Comparison of ENCODE assay signal across 18 mouse cellular contexts in genomic region chr3:61392881-61393280, GRCm38 (mm10). TPM values are rescaled to one million over a fixed set of nuclear protein-coding genes. Genes with fewer than 3 reads are reported as not detected.
DNase-seq lines count a peak whose midpoint lies in the region; ATAC-seq and TF ChIP-seq lines count a peak whose summit lies in the region.
"Had no signal": no experiment of that assay in that cellular context is flagged by ENCODE, and none has a peak within 500 bp of the region (broad histone marks: within the 10 kb centered on the region; RNA-seq: fewer than 3 reads in every experiment).

No protein-coding gene starts in this region.

- no peak for TF ChIP-seq CTCF in MEL (IDR thresholded peaks at IDR 0.05 in 2 of 3, conservative IDR thresholded peaks at IDR 0.05 in 1 of 3; ENCODE audit: control insufficient read depth in 1 of 3, insufficient read depth in 1 of 3, low read depth in 2 of 3, low read length in 3 of 3, poor library complexity in 1 of 3, severe bottlenecking in 1 of 3)

- peak; percentile 81 to 82 for TF ChIP-seq EP300 in MEL (IDR thresholded peaks at IDR 0.05; ENCODE audit: low read depth in 1 of 2, low read length in 2 of 2)

- TF ChIP-seq RAD21 in MEL (IDR thresholded peaks at IDR 0.05; ENCODE audit: low read depth, low read length) = no peak

- DNase-seq in MEL (ENCODE audit: low read depth, low spot score) = peak; percentile 79
- peak; percentile 37 for DNase-seq in c-Kit-positive CD71-positive TER-119-positive erythroid progenitor cells, embryonic 14.5 days (ENCODE audit: low spot score)
- DNase-seq in liver, embryonic 13.5 days = peak; percentile 53
- DNase-seq in urinary bladder, postnatal 36 days (ENCODE audit: low spot score in 2 of 2) = no peak
- DNase-seq in cerebellum, adult 9-10 months = no peak
- DNase-seq: adrenal gland, adult 8-10 months; cerebellum, postnatal 10 days; heart, adult 18-20 months; kidney, adult 9 months; lung, postnatal 14 days had no signal

- no peak overlapping the region for H3K4me2 ChIP-seq in liver, embryonic 13.5 days
- H3K4me2 ChIP-seq: forebrain, embryonic 15.5 days; limb, embryonic 15.5 days; midbrain, embryonic 13.5 days had no signal

- no peaks in the 10 kb centered on the region for H3K27me3 ChIP-seq in MEL (ENCODE audit: control insufficient read depth in 1 of 2, insufficient read depth in 2 of 2, low read length in 2 of 2)
- no peaks in the 10 kb centered on the region for H3K27me3 ChIP-seq in liver, embryonic 13.5 days
- H3K27me3 ChIP-seq: forebrain, embryonic 15.5 days; limb, embryonic 15.5 days; midbrain, embryonic 13.5 days had no signal

- H3K9me3 ChIP-seq in MEL (replicated peaks; ENCODE audit: insufficient read depth, low read length) = no peaks in the 10 kb centered on the region
- H3K9me3 ChIP-seq in liver, embryonic 13.5 days (replicated peaks) = no peaks in the 10 kb centered on the region
- H3K9me3 ChIP-seq: forebrain, embryonic 15.5 days; limb, embryonic 15.5 days; midbrain, embryonic 13.5 days had no signal

- no peaks in the 10 kb centered on the region for H3K79me2 ChIP-seq in MEL (ENCODE audit: control insufficient read depth, insufficient read depth, low read length, poor library complexity)

- TF ChIP-seq POLR2A in MEL (IDR thresholded peaks at IDR 0.05; ENCODE audit: control insufficient read depth in 1 of 2, insufficient read depth in 1 of 2, low read depth in 1 of 2, low read length in 2 of 2, poor library complexity in 1 of 2) = no peak

- peaks cover 0 to 26% of the 10 kb centered on the region in 2 experiments; a peak in 2 of 4 replicates for H3K36me3 ChIP-seq in MEL (ENCODE audit: control insufficient read depth in 1 of 2, insufficient read depth in 2 of 2, low read length in 2 of 2)
- H3K36me3 ChIP-seq in liver, embryonic 13.5 days = no peaks in the 10 kb centered on the region
- H3K36me3 ChIP-seq: forebrain, embryonic 15.5 days; limb, embryonic 15.5 days; midbrain, embryonic 13.5 days had no signal

- WGBS in liver, embryonic 13.5 days (ENCODE audit: insufficient replicate concordance) = 28% methylated on average over 1 of the region's 1 CpGs

- peak; percentile 100 for ATAC-seq in liver, embryonic 13.5 days (ENCODE audit: low read depth)
- ATAC-seq in megakaryocyte progenitor cell, adult 5-6 weeks (replicated peaks; ENCODE audit: poor library complexity) = peak; percentile 89
- ATAC-seq in activated CD4-positive, CD25-positive, alpha-beta regulatory T cell, adult 4 months = no peak
- ATAC-seq: CD4-positive, CD25-positive, alpha-beta regulatory T cell, adult 4 months; forebrain, embryonic 15.5 days; midbrain, embryonic 13.5 days had no signal

- H3K9ac ChIP-seq in MEL (ENCODE audit: control insufficient read depth, low read depth, low read length, poor library complexity, severe bottlenecking) = peak overlapping the region; percentile 52
- H3K9ac ChIP-seq in liver, embryonic 13.5 days = no peak overlapping the region
- H3K9ac ChIP-seq: forebrain, embryonic 15.5 days; limb, embryonic 15.5 days; midbrain, embryonic 13.5 days had no signal

- peak overlapping the region; percentile 46 for H3K27ac ChIP-seq in MEL (ENCODE audit: control insufficient read depth, low read depth, low read length)
- no peak overlapping the region for H3K27ac ChIP-seq in liver, embryonic 13.5 days
- H3K27ac ChIP-seq: forebrain, embryonic 15.5 days; limb, embryonic 15.5 days; midbrain, embryonic 13.5 days had no signal

- peaks cover 18 to 34% of the 10 kb centered on the region in 2 experiments for H3K4me1 ChIP-seq in MEL (ENCODE audit: control insufficient read depth in 1 of 2, insufficient read depth in 2 of 2, low read length in 2 of 2)
- H3K4me1 ChIP-seq in liver, embryonic 13.5 days (replicated peaks) = peaks cover 14% of the 10 kb centered on the region
- H3K4me1 ChIP-seq: forebrain, embryonic 15.5 days; limb, embryonic 15.5 days had no signal

- peak overlapping the region; percentile 19 to 56; a peak in 2 of 4 replicates for H3K4me3 ChIP-seq in MEL (ENCODE audit: control insufficient read depth in 1 of 2, insufficient read depth in 1 of 2, low read depth in 2 of 2, low read length in 2 of 2)
- H3K4me3 ChIP-seq in liver, embryonic 13.5 days (replicated peaks) = no peak overlapping the region
- H3K4me3 ChIP-seq: forebrain, embryonic 15.5 days; limb, embryonic 15.5 days; midbrain, embryonic 13.5 days had no signal

TF ChIP-seq in MEL, 35 proteins besides CTCF, POLR2A, EP300 and RAD21:
- TF ChIP-seq HCFC1 (IDR thresholded peaks at IDR 0.05; ENCODE audit: low read depth, low read length) (no peak; the same call in 1 of the 2 replicates), ZC3H11A (IDR thresholded peaks at IDR 0.05; ENCODE audit: low read depth, low read length) (no peak), SIN3A (IDR thresholded peaks at IDR 0.05; ENCODE audit: low read length) (no peak; the same call in 1 of the 2 replicates), MEF2A (IDR thresholded peaks at IDR 0.05; ENCODE audit: extremely low read depth, insufficient replicate concordance, low read depth, low read length, poor library complexity, severe bottlenecking) (no peak), GABPA (IDR thresholded peaks at IDR 0.05; ENCODE audit: low read depth, low read length) (no peak), UBTF (IDR thresholded peaks at IDR 0.05; ENCODE audit: borderline replicate concordance, insufficient read depth, low read depth, low read length) (no peak), CHD2 (IDR thresholded peaks at IDR 0.05; ENCODE audit: low read length) (no peak), POLR2AphosphoS5 (IDR thresholded peaks at IDR 0.05; ENCODE audit: borderline replicate concordance, low read depth, low read length) (no peak), CHD1 (IDR thresholded peaks at IDR 0.05; ENCODE audit: low read depth, low read length) (no peak), NRF1 (IDR thresholded peaks at IDR 0.05; ENCODE audit: insufficient read depth, low read depth, low read length, poor library complexity, severe bottlenecking) (no peak), SMC3 (IDR thresholded peaks at IDR 0.05; ENCODE audit: low read depth, low read length) (no peak), POLR2AphosphoS2 (IDR thresholded peaks at IDR 0.05; ENCODE audit: low read length) (no peak), ETS1 (IDR thresholded peaks at IDR 0.05; ENCODE audit: low read depth, low read length) (peak; percentile 70), MAX (IDR thresholded peaks at IDR 0.05; ENCODE audit: low read length) (no peak), NELFE (IDR thresholded peaks at IDR 0.05; ENCODE audit: low read depth, low read length) (no peak), KAT2A (conservative IDR thresholded peaks at IDR 0.05; ENCODE audit: low read depth, low read length) (no peak), USF2 (IDR thresholded peaks at IDR 0.05; ENCODE audit: borderline replicate concordance in 1 of 2, insufficient read depth in 1 of 2, low read depth in 1 of 2, low read length in 2 of 2) (no peak), JUND (IDR thresholded peaks at IDR 0.05; ENCODE audit: low read depth, low read length) (no peak), ZKSCAN1 (IDR thresholded peaks at IDR 0.05; ENCODE audit: low read depth, low read length) (no peak), TBP (IDR thresholded peaks at IDR 0.05; ENCODE audit: low read depth, low read length) (no peak), USF1 (IDR thresholded peaks at IDR 0.05; ENCODE audit: low read depth, low read length) (no peak), MYB (IDR thresholded peaks at IDR 0.05; ENCODE audit: low read depth, low read length) (no peak), ZMIZ1 (IDR thresholded peaks at IDR 0.05; ENCODE audit: low read depth, low read length) (no peak), MYC (IDR thresholded peaks at IDR 0.05; ENCODE audit: low read depth, low read length) (no peak), TCF12 (IDR thresholded peaks at IDR 0.05; ENCODE audit: low read depth, low read length) (peak; percentile 79), MXI1 (IDR thresholded peaks at IDR 0.05; ENCODE audit: low read depth, low read length) (no peak), GATA1 (IDR thresholded peaks at IDR 0.05; ENCODE audit: low read depth, low read length) (peak; percentile 85), TAL1 (IDR thresholded peaks at IDR 0.05; ENCODE audit: low read length) (peak; percentile 64), RCOR1 (IDR thresholded peaks at IDR 0.05; ENCODE audit: low read depth, low read length) (peak; percentile 45; the same call in 1 of the 2 replicates), MAZ (IDR thresholded peaks at IDR 0.05; ENCODE audit: low read depth, low read length) (no peak), ZNF384 (IDR thresholded peaks at IDR 0.05; ENCODE audit: low read depth, low read length) (peak; percentile 86), BHLHE40 (IDR thresholded peaks at IDR 0.05; ENCODE audit: borderline replicate concordance, low read depth, low read length) (0 out of 2 replicates have a peak, but pooled peaks have one; percentile 16), MAFK (IDR thresholded peaks at IDR 0.05; ENCODE audit: borderline replicate concordance, low read depth, low read length) (no peak), ELF1 (IDR thresholded peaks at IDR 0.05; ENCODE audit: low read depth, low read length) (no peak), E2F4 (IDR thresholded peaks at IDR 0.05; ENCODE audit: borderline replicate concordance, low read depth, low read length) (no peak)

RNA-seq across cellular contexts. Expression of gene B430305J03Rik, which starts 27.1 kb away (rescaled TPM):
- 0.82 and 1.2 TPM in 2 replicates for total RNA-seq in MEL (2012; rRNA removed)
- polyA plus RNA-seq in MEL (2012; ENCODE audit: insufficient read depth in 1 of 2, insufficient read length in 2 of 2, low read depth in 1 of 2, low replicate concordance in 2 of 2, missing spikeins in 1 of 2) = 1 to 10 TPM in 1 of 2 experiments, not detected in 1; 4.2 TPM
- polyA plus RNA-seq in liver, embryonic 13.5 days (2015; fragmentation: Nextera tagmentation; extraction: Ambion mirVana) = not detected in 2 replicates
- 0.07 and 0.22 TPM in 2 replicates for total RNA-seq in megakaryocyte progenitor cell, adult 5-6 weeks (2015)
- 0.92 and 1.0 TPM in 2 replicates for total RNA-seq in megakaryocyte progenitor cell, adult 5-6 weeks (2017)
- not detected for polyA plus RNA-seq in activated CD4-positive, CD25-positive, alpha-beta regulatory T cell, adult 4 months (2017; shearing (Covaris generic))
- polyA plus RNA-seq: CD4-positive, CD25-positive, alpha-beta regulatory T cell, adult 4 months; forebrain, embryonic 15.5 days; heart, embryonic 14.5 days; limb, embryonic 15.5 days; midbrain, embryonic 13.5 days; thymus, postnatal 0 days had no signal

RNA-seq across cellular contexts. Expression of gene Rap2b, which starts 31.4 kb away (rescaled TPM):
- 4.4 and 4.7 TPM in 2 replicates for total RNA-seq in MEL (2012; rRNA removed)
- polyA plus RNA-seq in MEL (2012; ENCODE audit: insufficient read depth in 1 of 2, insufficient read length in 2 of 2, low read depth in 1 of 2, low replicate concordance in 2 of 2, missing spikeins in 1 of 2) = 1 to 10 TPM in 1 of 2 experiments, not detected in 1; 5.6 TPM
- 3.5 and 4.3 TPM in 2 replicates for polyA plus RNA-seq in liver, embryonic 13.5 days (2015; fragmentation: Nextera tagmentation; extraction: Ambion mirVana)
- total RNA-seq in megakaryocyte progenitor cell, adult 5-6 weeks (2015) = 5.6 and 6.1 TPM in 2 replicates
- 6.5 and 7.8 TPM in 2 replicates for total RNA-seq in megakaryocyte progenitor cell, adult 5-6 weeks (2017)
- polyA plus RNA-seq in activated CD4-positive, CD25-positive, alpha-beta regulatory T cell, adult 4 months (2017; shearing (Covaris generic)) = 10 to 100 TPM; 15.2 to 18.1 TPM

Comparison
In these comparisons a context has a peak if more than half of its experiments do, and no peak if none do; other contexts are left out.
1. DNase-seq: peak in MEL (single experiment), c-Kit-positive CD71-positive TER-119-positive erythroid progenitor cells, embryonic 14.5 days (single experiment) and liver, embryonic 13.5 days (single experiment); none in urinary bladder, postnatal 36 days (0 of 2) and cerebellum, adult 9-10 months (single experiment).